Mouse (Mus musculus): Measurements from ENCODE around the gene Poc1b. TPM values are rescaled to one million over a fixed set of nuclear protein-coding genes. Genes with fewer than 3 reads are reported as not detected.
A peak's percentile ranks its signal among the peaks of the same experiment; 100 is the strongest.

The Poc1b gene
- total RNA-seq (2021) = 16.2 and 18.2 TPM in 2 replicates
- long read RNA-seq, partial matches to known transcripts = 0 of 1 reads
- long read RNA-seq, other reads (novel, unspliced or antisense) = 1 of 1 reads

GRCm38 (mm10) chr10:99106703-99107631, at the start of gene Poc1b:
Gene Poc1b, plus strand, starts transcription at chr10:99107036.
- DNase-seq = peak; percentile 87

GRCm38 (mm10) chr10:99060588-99060987, 46.2 kb upstream of the Poc1b start:
- DNase-seq = no peak

DNA sequence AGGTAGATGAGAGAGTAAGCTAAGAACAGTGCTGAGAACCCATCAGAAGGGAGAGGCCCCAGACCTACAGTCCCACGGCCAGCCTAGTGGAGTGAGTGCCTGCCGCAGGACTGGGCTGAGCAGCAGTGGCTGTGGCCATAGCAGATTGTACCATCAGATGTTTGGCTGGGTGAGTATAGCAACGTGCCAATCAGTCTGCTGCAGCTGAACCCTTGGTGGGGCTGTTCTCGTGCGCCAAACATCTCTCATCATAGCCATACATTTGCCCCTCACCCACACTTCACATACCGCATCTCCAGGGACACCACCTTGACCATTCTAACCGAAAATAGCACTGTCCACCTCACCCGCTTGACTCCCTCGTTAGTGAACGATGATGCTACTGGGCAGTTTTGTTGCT, 45.4 kb upstream of the Poc1b start:
- DNase-seq = no peak

- no peak for DNase-seq
Observed at GRCm38 (mm10) chr10:99062546-99062945, 44.3 kb upstream of the Poc1b start.

GRCm38 (mm10) chr10:99076113-99076895, 30.5 kb upstream of the Poc1b start:
- no peak for DNase-seq

DNA sequence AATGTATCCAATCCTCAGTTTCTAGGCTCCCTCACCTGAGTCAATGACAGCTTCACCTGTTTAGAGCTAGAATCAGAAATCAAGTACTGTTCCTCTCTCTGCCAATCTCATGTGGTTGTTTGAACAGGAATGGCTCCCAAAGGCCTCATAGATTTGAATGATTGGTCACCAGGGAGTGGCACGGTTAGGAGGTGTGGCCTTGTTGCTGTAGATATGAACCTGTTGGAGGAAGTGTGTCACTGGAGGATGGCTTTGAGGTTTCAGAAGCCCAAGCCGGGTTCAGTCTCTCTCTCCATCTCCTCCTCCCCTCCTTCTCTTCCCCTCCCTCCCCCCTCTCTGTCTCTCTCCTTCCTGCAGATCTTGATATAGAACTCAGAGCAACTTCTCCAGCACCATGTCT, 28.2 kb upstream of the Poc1b start:
- no peak for DNase-seq

DNA sequence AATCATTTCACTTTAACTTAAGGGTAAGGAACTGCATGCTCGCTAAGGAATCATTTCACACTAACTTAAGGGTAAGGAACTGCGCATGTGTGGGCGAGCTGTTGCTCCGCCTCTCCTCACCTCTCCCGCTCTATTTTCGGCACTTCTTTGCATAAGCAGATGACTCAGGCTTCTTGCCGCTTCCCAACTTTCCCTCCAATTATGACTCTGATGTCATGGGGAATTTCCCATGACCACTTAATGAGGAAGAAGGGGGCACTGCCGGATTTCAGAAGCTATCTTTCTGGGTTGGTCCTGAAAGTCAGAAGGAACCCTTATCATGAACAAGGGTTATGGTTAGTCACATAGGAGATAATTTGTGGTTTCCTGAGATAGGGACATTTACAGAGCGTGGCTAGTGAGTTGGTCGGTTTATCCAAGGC, 25.3 kb upstream of the Poc1b start:
- no peak for DNase-seq

GRCm38 (mm10) chr10:99083431-99084003, 23.3 kb upstream of the Poc1b start:
- peak; percentile 78 for DNase-seq

DNA sequence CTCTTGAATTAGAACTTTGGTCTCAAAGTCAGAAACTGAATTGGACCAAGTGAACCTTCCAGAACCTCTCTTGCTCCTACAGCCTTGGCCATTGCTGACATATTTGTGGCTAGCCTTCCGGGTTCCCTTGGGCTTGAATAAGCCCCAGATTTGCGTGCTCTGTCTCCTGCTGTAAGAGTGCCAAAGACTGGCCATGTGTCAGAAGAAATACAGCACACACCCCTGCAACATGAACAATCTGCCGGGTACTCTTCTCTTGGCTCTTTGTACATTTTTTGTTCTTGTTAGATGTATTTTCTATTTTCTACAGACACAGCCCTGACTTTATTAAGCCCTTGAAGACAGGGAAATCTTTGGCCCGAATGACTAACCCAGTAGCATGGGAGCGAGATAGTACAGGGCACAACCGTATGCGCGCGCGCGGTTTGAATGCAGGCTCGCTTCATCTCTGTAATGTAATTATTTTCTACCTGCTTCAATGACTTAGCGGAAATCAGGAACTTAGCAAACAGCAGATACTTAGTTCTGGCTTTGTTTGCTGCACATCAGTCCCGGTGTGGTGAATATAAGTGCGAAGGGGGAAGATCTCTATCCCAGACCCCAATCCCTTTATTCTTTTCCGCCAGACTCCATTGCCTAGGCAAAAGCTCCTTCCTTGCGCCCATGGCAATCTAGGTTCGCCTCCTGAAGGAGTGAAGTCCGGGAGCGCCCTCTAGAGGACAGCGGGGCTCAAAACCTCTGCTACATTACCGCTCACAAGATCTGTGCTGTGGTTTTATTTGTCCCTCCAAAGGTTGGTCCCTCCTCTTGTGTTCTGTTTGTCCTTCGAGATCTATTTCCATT, 22.2 kb upstream of the Poc1b start:
- DNase-seq = peak; percentile 91

GRCm38 (mm10) chr10:99085240-99085587, 21.6 kb upstream of the Poc1b start:
- DNase-seq = no peak

DNA sequence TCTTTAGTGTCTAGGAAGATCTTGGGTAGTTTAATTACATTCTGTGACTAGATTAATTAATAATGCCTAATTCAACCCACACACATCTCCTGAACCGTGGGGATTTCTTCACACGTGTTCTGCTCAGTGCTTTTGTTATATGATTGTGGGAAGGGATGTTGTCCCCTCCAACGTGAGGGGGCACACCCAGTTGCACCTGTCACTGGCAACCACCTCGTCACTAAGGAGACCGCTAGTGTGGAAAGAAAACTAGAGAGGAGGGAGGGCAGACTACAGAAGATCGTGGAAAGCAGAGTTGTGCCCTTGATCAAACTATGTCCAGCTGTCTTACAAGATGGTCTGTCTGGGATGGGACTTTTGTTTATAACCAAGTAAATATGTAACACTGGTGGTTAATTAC, 20.8 kb upstream of the Poc1b start:
- DNase-seq = no peak

DNA sequence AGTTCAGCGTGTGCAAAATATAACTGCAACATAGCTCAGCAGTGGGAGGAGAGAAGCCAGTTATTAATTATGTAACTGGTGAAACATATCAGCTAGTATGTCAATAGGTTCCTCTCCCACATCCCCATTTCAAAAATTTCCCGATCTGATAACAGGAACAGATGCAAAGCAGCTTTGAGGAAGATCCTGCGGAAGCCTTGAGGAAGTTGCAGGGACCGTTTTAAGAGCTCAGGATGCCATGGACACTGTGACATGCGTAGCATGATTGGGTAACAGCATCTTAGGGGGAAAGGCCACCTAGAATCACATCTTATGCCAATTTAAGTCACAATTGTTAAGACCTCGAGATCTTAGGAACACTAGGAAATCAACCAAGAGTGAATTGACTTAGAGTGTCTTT, 16.9 kb upstream of the Poc1b start:
- DNase-seq = no peak

- no peak for DNase-seq
Observed at GRCm38 (mm10) chr10:99093364-99093763, 13.5 kb upstream of the Poc1b start.

DNA sequence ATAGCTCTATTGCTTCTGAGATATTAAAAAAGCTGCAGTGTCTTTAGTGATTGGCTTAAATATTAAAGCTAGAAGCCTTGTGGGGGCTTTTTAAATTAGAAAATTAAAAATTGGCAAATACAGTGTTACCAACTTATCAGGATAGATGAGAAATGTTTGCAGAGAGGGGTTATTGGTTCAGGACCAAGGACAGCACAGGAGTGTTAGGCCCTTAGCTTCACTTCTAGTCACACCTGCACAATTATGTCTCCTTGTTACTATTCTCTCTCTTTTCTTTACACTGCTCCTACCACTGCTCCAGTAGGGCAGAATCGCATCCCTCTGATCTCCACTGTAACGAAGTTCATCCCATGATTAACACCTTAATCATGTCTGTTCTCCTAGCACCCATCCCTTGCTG, 11.7 kb upstream of the Poc1b start:
- DNase-seq = no peak

- DNase-seq = peak; percentile 45
Observed at GRCm38 (mm10) chr10:99097374-99097773, 9.5 kb upstream of the Poc1b start.

- DNase-seq = no peak
Observed at GRCm38 (mm10) chr10:99105522-99105921, 1.3 kb upstream of the Poc1b start.

DNA sequence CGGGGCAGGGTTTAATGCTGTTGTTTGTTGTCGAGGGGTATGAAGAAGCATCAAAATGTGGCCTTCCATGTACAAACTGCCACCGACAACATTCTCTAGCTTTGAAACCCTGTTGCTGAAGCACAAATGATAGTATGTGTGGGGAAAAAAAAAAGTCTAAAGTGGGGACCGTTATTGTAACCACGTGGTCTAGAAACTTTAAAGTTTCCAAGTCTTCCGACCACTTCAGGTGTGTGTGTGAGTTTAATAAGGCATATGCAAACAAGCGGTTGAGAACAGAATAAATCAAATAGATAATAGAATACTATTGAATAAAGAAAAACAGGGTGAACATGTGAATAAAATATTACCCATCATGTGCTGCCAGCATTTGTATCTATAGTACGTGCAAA, 529 bp upstream of the Poc1b start:
- DNase-seq = no peak

GRCm38 (mm10) chr10:99107964-99108363, 1.1 kb downstream of the Poc1b start, which contains the start of gene Galnt4:
Gene Galnt4, plus strand, starts transcription at chr10:99108159.
- DNase-seq = peak; percentile 74

- no peak for DNase-seq
Observed at GRCm38 (mm10) chr10:99108431-99108982, 1.7 kb downstream of the Poc1b start.

DNA sequence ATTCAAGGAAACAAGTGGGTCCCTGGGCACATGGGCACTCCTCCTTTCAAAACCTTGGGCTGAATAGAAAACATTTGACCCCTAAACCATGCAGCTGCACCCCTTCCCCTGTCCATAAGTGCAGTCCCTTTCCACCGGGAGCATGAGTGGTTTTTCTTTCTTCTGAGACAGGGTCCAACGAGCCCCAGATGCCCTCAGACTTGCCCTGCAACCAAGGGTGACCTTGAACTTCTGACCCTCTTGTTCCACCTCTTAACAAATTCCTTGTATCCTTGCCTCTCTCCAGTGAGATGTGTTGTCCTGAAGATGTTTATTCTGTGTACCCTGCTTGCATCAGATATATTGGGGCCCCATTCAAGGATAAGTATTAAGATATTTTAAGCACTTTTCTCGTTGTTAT, 6.7 kb downstream of the Poc1b start:
- DNase-seq = no peak

- DNase-seq = no peak
Observed at GRCm38 (mm10) chr10:99114295-99114694, 7.5 kb downstream of the Poc1b start.

All from adrenal gland, postnatal 25 days (tissue).